Mouse (Mus musculus): ENCODE measurements around the gene Gm13279.
"Not testable (repeated sequence)": the region's sequence is repeated elsewhere in the genome, so short reads cannot be mapped to it uniquely, and the experiment has no call there.

DNA sequence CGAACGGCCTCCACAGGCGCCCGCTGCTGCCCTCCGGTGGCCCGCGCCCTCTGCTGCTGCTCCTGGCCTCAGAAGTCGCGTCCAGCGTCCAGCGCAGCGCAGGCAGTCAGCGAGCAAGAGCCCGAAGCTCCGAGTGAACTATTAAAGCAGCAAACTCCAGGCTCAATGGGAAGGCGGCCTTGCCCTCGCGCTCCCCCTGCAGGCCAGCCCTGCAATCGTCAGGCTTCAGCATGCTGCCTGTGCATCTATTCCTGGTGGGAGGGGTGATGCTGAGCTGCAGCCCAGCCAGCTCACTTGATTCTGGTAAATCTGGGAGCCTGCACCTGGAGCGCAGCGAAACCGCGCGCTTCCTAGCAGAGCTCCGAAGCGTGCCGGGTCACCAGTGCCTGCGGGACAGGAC is 8.8 kb upstream of the Gm13279 start, which contains the start of gene Gm13277:
- peak; percentile 45 for TF ChIP-seq CTCF (IDR thresholded peaks at IDR 0.05; ENCODE audit: control insufficient read depth, insufficient read depth, low read length)
- not testable (repeated sequence) for TF ChIP-seq POLR2A (IDR thresholded peaks at IDR 0.05; ENCODE audit: borderline replicate concordance, control insufficient read depth, low read depth, low read length)
